Mouse (Mus musculus) testis, adult 2 months (tissue): Measurements from ENCODE around the gene Mrpl28.

Experiments used
- CTCF ChIP-seq: fragments of 200-500 bp; IDR thresholded peaks from 2 replicates; pipeline ENCODE4 v1.5.1; 2012; ENCODE audit warnings: low read depth, mild to moderate bottlenecking, inconsistent platforms, low read length, moderate library complexity; ENCODE audit not compliant: control insufficient read depth, insufficient read depth, insufficient replicate concordance
- POLR2A ChIP-seq: fragments of 200-500 bp; IDR thresholded peaks from 2 replicates; pipeline ENCODE4 v1.6.1; 2012; ENCODE audit warnings: low read depth, mild to moderate bottlenecking, inconsistent platforms, low read length, moderate library complexity; ENCODE audit not compliant: control insufficient read depth

- TF ChIP-seq CTCF (peak; percentile 67; the same call in 1 of the 2 replicates), POLR2A (no peak)
Measured at GRCm38 (mm10) chr17:26119766-26120710, 3.3 kb upstream of the Mrpl28 start.
